Mouse (Mus musculus): ENCODE measurements at regions not wholly inside any gene's neighbourhood (a gene's known extent, or its start where the extent isn't known, plus 50 kb on each side); places are given as distances from the start of the nearest gene placed in this dataset.

DNA sequence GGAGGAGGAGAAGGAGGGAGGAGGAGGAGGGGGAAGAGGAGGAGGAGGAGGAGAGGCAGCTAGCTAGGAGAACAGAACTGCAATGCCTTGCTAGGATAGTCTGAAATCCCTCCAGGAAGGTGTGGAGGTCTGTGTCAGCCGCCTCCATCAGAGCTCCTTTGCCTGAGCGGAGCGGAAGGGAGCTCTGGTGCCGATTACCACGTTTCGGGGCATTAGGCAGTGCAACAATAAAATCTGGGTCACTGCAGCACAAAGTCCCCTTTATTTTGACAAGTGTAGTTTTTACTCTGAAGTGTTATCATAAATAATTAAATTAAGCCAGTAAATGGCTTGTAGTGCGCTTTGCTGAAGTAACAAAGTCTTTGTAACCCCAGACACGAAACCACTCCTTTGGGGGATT lies 104.0 kb downstream of the Ephb3 start:
- no peak for TF ChIP-seq CTCF (IDR thresholded peaks at IDR 0.05; ENCODE audit: insufficient read depth, low read length)
- TF ChIP-seq POLR2A (IDR thresholded peaks at IDR 0.05; ENCODE audit: borderline replicate concordance, extremely low read depth, low read depth, low read length): no peak

Measured in lung, adult 2 months (tissue).